8 mouse cellular contexts compared by ENCODE assay signal in the genomic region with DNA sequence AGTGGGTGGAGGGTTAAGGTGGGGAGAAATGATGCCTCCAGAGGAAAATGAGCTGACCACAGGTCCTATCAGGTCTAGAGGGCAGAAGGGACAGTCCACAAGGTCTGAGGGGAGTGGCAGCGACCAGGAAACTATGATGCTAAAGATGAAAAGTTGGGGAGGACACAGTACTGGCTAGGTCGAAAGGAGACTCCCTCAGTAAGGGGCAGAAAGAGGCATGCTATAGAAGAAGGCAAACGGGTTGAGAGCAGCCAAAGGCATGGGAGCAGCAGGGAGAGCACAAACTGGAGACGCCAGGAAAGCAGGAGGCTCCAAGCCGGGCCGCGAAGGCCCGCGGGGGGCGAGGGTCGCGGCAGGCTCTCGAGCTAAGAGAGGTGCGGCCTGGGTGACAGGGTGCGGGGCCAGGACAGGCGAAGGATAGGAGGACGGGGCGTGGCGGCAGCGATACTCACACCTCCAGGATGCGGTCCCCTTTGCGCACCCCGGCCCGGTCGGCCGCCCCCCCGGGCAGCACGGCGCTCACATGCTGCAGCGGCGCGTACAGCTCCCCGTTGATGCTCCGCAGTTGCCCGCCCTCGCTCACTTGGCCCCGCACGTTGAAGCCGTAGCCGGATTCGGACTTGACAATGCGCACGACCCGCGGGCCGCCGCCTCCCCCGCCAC. TPM values are rescaled to one million over a fixed set of nuclear protein-coding genes. Genes with fewer than 3 reads are reported as not detected.
DNase-seq lines count a peak whose midpoint lies in the region; ATAC-seq and TF ChIP-seq lines count a peak whose summit lies in the region.

No protein-coding gene starts in this region.

- peaks cover 13% of the 10 kb centered on the region for H3K4me1 ChIP-seq in heart, embryonic 16.5 days (ENCODE audit: control insufficient read depth, insufficient read depth, low read length)
- H3K4me1 ChIP-seq in ES-Bruce4 (ENCODE audit: control insufficient read depth, insufficient read depth, low read length): no peaks in the 10 kb centered on the region
- H3K4me1 ChIP-seq in embryonic facial prominence, embryonic 14.5 days (ENCODE audit: control insufficient read depth, insufficient read depth, low read length): peaks cover 19% of the 10 kb centered on the region
- peaks cover 4% of the 10 kb centered on the region; the same call in 1 of the 2 replicates for H3K4me1 ChIP-seq in intestine, postnatal 0 days (replicated peaks; ENCODE audit: control insufficient read depth, insufficient read depth, low read length)
- peaks cover 19% of the 10 kb centered on the region for H3K4me1 ChIP-seq in neural tube, embryonic 12.5 days

- TF ChIP-seq CTCF in ES-Bruce4 (IDR thresholded peaks at IDR 0.05; ENCODE audit: low read depth, low read length): no peak
- no peak for TF ChIP-seq CTCF in intestine, postnatal 0 days (IDR thresholded peaks at IDR 0.05; ENCODE audit: low read depth)

- H3K27ac ChIP-seq in heart, embryonic 16.5 days (ENCODE audit: low read length): peak overlapping the region; percentile 72
- H3K27ac ChIP-seq in ES-Bruce4 (ENCODE audit: insufficient read depth, low read length): no peak overlapping the region
- H3K27ac ChIP-seq in embryonic facial prominence, embryonic 14.5 days (replicated peaks; ENCODE audit: low read depth, low read length): peak overlapping the region; percentile 89
- peak overlapping the region; percentile 86 for H3K27ac ChIP-seq in intestine, postnatal 0 days (ENCODE audit: low read depth, low read length)
- H3K27ac ChIP-seq in neural tube, embryonic 12.5 days: peak overlapping the region; percentile 80

- under 1% methylated on average over 46 of the region's 48 CpGs for WGBS in heart, embryonic 16.5 days
- WGBS in embryonic facial prominence, embryonic 14.5 days: 1% methylated on average over 19 of the region's 48 CpGs
- WGBS in intestine, postnatal 0 days: under 1% methylated on average over 43 of the region's 48 CpGs
- under 1% methylated on average over 47 of the region's 48 CpGs for WGBS in neural tube, embryonic 12.5 days

- H3K4me2 ChIP-seq in heart, embryonic 16.5 days (ENCODE audit: low read depth, low read length): peak overlapping the region; percentile 92
- H3K4me2 ChIP-seq in embryonic facial prominence, embryonic 14.5 days (ENCODE audit: low read depth, low read length): peak overlapping the region; percentile 84
- H3K4me2 ChIP-seq in intestine, postnatal 0 days (replicated peaks; ENCODE audit: low read depth): peak overlapping the region; percentile 90
- H3K4me2 ChIP-seq in neural tube, embryonic 12.5 days (replicated peaks): peak overlapping the region; percentile 89

- no peak for TF ChIP-seq POLR2A in ES-Bruce4 (IDR thresholded peaks at IDR 0.05; ENCODE audit: insufficient read depth, low read length)

- no peak for DNase-seq in heart, adult 18-20 months
- DNase-seq in embryonic facial prominence, embryonic 14.5 days (ENCODE audit: low spot score): peak; percentile 54
- DNase-seq in adrenal gland, adult 2 months: no peak
- no peak for DNase-seq in thymus, postnatal 14 days

- no peaks in the 10 kb centered on the region for H3K9me3 ChIP-seq in heart, embryonic 16.5 days (replicated peaks; ENCODE audit: control insufficient read depth, low read length)
- H3K9me3 ChIP-seq in ES-Bruce4 (replicated peaks; ENCODE audit: control insufficient read depth, insufficient read depth, low read length, poor library complexity, severe bottlenecking): no peaks in the 10 kb centered on the region
- H3K9me3 ChIP-seq in embryonic facial prominence, embryonic 14.5 days (ENCODE audit: control insufficient read depth, low read length): no peaks in the 10 kb centered on the region
- no peaks in the 10 kb centered on the region for H3K9me3 ChIP-seq in intestine, postnatal 0 days (ENCODE audit: control insufficient read depth)
- no peaks in the 10 kb centered on the region for H3K9me3 ChIP-seq in neural tube, embryonic 12.5 days

- peak overlapping the region; percentile 65 for H3K4me3 ChIP-seq in heart, embryonic 16.5 days (ENCODE audit: low read length)
- peak overlapping the region; percentile 92 for H3K4me3 ChIP-seq in ES-Bruce4 (ENCODE audit: low read depth, low read length)
- peak overlapping the region; percentile 91 for H3K4me3 ChIP-seq in embryonic facial prominence, embryonic 14.5 days (ENCODE audit: low read depth, low read length)
- H3K4me3 ChIP-seq in intestine, postnatal 0 days (ENCODE audit: low read depth, low read length): peak overlapping the region; percentile 97
- peak overlapping the region; percentile 88 for H3K4me3 ChIP-seq in neural tube, embryonic 12.5 days

- no peaks in the 10 kb centered on the region for H3K27me3 ChIP-seq in heart, embryonic 16.5 days (ENCODE audit: control insufficient read depth, insufficient read depth, low read length)
- H3K27me3 ChIP-seq in ES-Bruce4 (ENCODE audit: control insufficient read depth, insufficient read depth, low read length, poor library complexity, severe bottlenecking): no peaks in the 10 kb centered on the region
- H3K27me3 ChIP-seq in embryonic facial prominence, embryonic 14.5 days (replicated peaks; ENCODE audit: control insufficient read depth, insufficient read depth, low read length): 0 out of 2 replicates have a peak, but pooled peaks cover 3% of the 10 kb centered on the region
- no peaks in the 10 kb centered on the region for H3K27me3 ChIP-seq in intestine, postnatal 0 days (replicated peaks; ENCODE audit: control insufficient read depth, insufficient read depth, low read length)
- no peaks in the 10 kb centered on the region for H3K27me3 ChIP-seq in neural tube, embryonic 12.5 days (replicated peaks)

- peak overlapping the region; percentile 81 for H3K9ac ChIP-seq in heart, embryonic 16.5 days (ENCODE audit: low read length)
- H3K9ac ChIP-seq in ES-Bruce4 (ENCODE audit: low read depth, poor library complexity, severe bottlenecking): peak overlapping the region; percentile 90
- peak overlapping the region; percentile 89 for H3K9ac ChIP-seq in embryonic facial prominence, embryonic 14.5 days (ENCODE audit: low read depth, low read length)
- peak overlapping the region; percentile 94 for H3K9ac ChIP-seq in intestine, postnatal 0 days (ENCODE audit: low read depth, low read length)
- peak overlapping the region; percentile 88 for H3K9ac ChIP-seq in neural tube, embryonic 12.5 days

- H3K36me3 ChIP-seq in heart, embryonic 16.5 days (ENCODE audit: control insufficient read depth, insufficient read depth): no peaks in the 10 kb centered on the region
- H3K36me3 ChIP-seq in ES-Bruce4 (ENCODE audit: control insufficient read depth, insufficient read depth, low read length, poor library complexity, severe bottlenecking): peaks cover 4% of the 10 kb centered on the region; the same call in 1 of the 2 replicates
- H3K36me3 ChIP-seq in embryonic facial prominence, embryonic 14.5 days (ENCODE audit: control insufficient read depth, insufficient read depth, low read length): no peaks in the 10 kb centered on the region
- H3K36me3 ChIP-seq in intestine, postnatal 0 days (ENCODE audit: control insufficient read depth, insufficient read depth): no peaks in the 10 kb centered on the region
- no peaks in the 10 kb centered on the region for H3K36me3 ChIP-seq in neural tube, embryonic 12.5 days

- ATAC-seq in heart, embryonic 16.5 days (replicated peaks; ENCODE audit: extremely low read depth, insufficient read depth, low FRiP score): peak; percentile 78
- ATAC-seq in embryonic facial prominence, embryonic 14.5 days (ENCODE audit: low read depth): peak; percentile 84
- ATAC-seq in intestine, postnatal 0 days: peak; percentile 73
- ATAC-seq in neural tube, embryonic 12.5 days (ENCODE audit: low FRiP score, low read depth): peak; percentile 83

- TF ChIP-seq EP300 in ES-Bruce4 (IDR thresholded peaks at IDR 0.05; ENCODE audit: insufficient read depth, low read depth, low read length): no peak

RNA-seq across cellular contexts. Expression of gene Snx27, which starts 0.6 kb away (rescaled TPM):
- 30.5 and 31.2 TPM in 2 replicates for polyA plus RNA-seq in heart, embryonic 16.5 days (2015; fragmentation: Nextera tagmentation; extraction: Ambion mirVana)
- 10 to 100 TPM; 28.3 to 29.0 TPM for total RNA-seq in heart, adult 18-20 months (2021)
- 53.1 and 60.2 TPM in 2 replicates for polyA plus RNA-seq in ES-Bruce4 (2011; ENCODE audit: insufficient read depth, insufficient read length, low read depth, missing spikeins)
- polyA plus RNA-seq in embryonic facial prominence, embryonic 14.5 days (2014; fragmentation: Nextera tagmentation; extraction: Ambion mirVana): 33.6 and 33.9 TPM in 2 replicates
- polyA plus RNA-seq in intestine, postnatal 0 days (2015; fragmentation: Nextera tagmentation; extraction: Ambion mirVana): 20.9 and 26.5 TPM in 2 replicates
- polyA plus RNA-seq in neural tube, embryonic 12.5 days (2016; fragmentation: Nextera tagmentation; extraction: Ambion mirVana): 66.5 and 66.9 TPM in 2 replicates
- total RNA-seq in adrenal gland, adult 2 months (2021): 10 to 100 TPM; 40.5 to 41.9 TPM
- 5.4 and 5.6 TPM in 2 replicates for polyA plus RNA-seq in adrenal gland, adult 2 months (2012; rRNA removed)
